Mouse (Mus musculus) limb, embryonic 15.5 days (tissue): ENCODE measurements around the gene Atp2c2. TPM values are rescaled to one million over a fixed set of nuclear protein-coding genes. Genes with fewer than 3 reads are reported as not detected.

Source experiments
- ATAC-seq: fragments of 200-750 bp; cut with Nextera tagmentation; 2 replicates; pipeline ENCODE4 v1.8.0; 2017; ENCODE audit warnings: low read depth, moderate TSS enrichment; ENCODE audit not compliant: insufficient number of reproducible peaks, low FRiP score, low TSS enrichment
- H3K27ac ChIP-seq: fragments of 300-500 bp; sonication (generic); 2 replicates; pipeline ENCODE4 v1.5.1; 2015; ENCODE audit warnings: moderate library complexity, mild to moderate bottlenecking, inconsistent platforms
- H3K27me3 ChIP-seq: fragments of 300-500 bp; sonication (generic); 2 replicates; pipeline ENCODE4 v1.6.1; 2015; ENCODE audit warnings: inconsistent platforms
- H3K36me3 ChIP-seq: fragments of 300-500 bp; sonication (generic); 2 replicates; pipeline ENCODE4 v1.6.1; 2015; ENCODE audit warnings: inconsistent platforms
- H3K4me1 ChIP-seq: fragments of 300-500 bp; sonication (generic); 2 replicates; pipeline ENCODE4 v1.6.1; 2015; ENCODE audit warnings: inconsistent platforms
- H3K4me2 ChIP-seq: fragments of 300-500 bp; sonication (generic); 2 replicates; pipeline ENCODE4 v1.6.1; 2015; ENCODE audit warnings: mild to moderate bottlenecking, inconsistent platforms
- H3K4me3 ChIP-seq: fragments of 300-500 bp; sonication (generic); 2 replicates; pipeline ENCODE4 v1.5.1; 2015; ENCODE audit warnings: mild to moderate bottlenecking, inconsistent platforms
- H3K9ac ChIP-seq: fragments of 300-500 bp; sonication (generic); 2 replicates; pipeline ENCODE4 v1.6.1; 2015; ENCODE audit warnings: inconsistent platforms
- H3K9me3 ChIP-seq: fragments of 300-500 bp; sonication (generic); 2 replicates; pipeline ENCODE4 v1.6.1; 2016; ENCODE audit warnings: inconsistent platforms
- WGBS: fragments of 180-500 bp; shearing (Covaris S2); methylation state at CpG from one replicate; pipeline ENCODE4 v1.1.7; 2015; 5-methylcytosine and 5-hydroxymethylcytosine counted together
- polyA plus RNA-seq: library from polyadenylated mRNA; unstranded; fragments of >200 nt; fragmentation: Nextera tagmentation; extraction: Ambion mirVana; gene quantifications from 2 replicates; pipeline ENCODE4 v1.2.1, GENCODE M21; 2015

Gene Atp2c2
- polyA plus RNA-seq, 1 experiment from 2014 or later: 5.8 TPM

DNA sequence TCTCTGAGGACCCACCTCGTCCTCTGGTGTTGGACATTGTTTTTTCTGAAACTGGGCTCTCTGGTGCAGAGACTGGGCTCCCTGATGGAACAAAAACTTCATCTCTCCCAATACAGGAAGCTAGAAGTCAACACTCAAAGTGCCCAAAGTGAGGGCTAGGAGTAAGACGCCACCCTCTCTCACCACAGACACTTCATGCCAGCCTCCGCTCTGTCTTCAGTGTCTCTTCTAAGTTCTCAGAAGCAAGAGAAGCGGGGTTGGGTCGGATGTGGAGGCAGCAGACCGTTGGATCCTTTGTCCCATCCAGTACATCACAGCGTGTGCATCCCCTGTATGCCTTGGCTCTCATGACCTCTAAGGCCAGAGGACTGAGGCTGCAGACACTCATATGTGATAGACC, 89.8 kb downstream of the Atp2c2 start:
- Histone ChIP-seq H3K4me1 (peaks cover 18% of the 10 kb centered on the region; the same call in 1 of the 2 replicates), H3K36me3 (no peaks in the 10 kb centered on the region), H3K9ac (no peak overlapping the region), H3K9me3 (no peaks in the 10 kb centered on the region), H3K27ac (no peak overlapping the region), H3K4me2 (no peak overlapping the region), H3K27me3 (no peaks in the 10 kb centered on the region), H3K4me3 (no peak overlapping the region)
- WGBS: 86% methylated on average over 7 of the region's 7 CpGs
- no peak for ATAC-seq

DNA sequence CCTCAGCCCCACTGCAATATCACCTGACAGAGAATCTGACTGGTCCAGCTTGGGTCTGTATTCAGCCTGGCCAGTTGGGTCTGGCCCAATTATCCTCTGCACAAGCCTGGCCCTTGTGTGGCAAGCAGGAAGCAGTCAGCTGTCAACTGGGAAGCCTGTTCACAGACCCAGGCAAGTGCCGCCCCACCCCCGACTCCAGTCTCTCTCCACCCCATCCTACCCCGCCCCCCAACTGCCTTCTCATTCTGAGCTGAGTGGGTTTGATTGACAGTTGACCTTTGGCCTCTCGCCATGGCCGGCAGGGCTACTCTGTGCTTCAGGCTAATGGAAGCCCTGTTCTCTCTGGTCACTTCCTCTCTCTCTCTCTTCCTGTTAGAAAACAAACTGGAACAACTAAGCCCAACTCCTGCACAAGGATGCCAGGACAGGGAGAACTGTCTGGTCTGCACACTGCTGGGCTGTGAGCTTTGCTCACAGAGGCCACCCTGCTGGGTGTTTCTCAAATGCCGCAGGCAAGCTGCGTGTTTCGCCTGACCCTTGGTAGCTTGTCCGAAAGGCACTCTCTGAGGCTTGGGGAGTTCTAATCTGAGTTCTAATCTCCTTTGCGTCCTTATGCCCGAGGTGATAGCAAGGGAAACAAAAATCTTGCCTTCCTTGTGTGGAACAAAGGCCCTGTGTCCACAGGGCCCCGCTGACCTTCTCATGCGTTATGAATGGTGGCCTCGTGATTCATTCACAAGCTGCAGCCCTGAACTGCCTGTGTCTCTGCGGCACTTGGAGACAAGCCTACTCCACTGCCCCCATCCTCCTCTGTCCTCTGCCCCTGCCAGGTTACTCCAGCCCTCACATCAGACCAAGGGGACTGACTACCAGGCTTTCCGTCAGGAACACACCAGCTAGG, 92.2 kb downstream of the Atp2c2 start:
- no peak for ATAC-seq
- Histone ChIP-seq H3K4me2 (no peak overlapping the region), H3K27me3 (no peaks in the 10 kb centered on the region), H3K4me3 (no peak overlapping the region), H3K9ac (no peak overlapping the region), H3K36me3 (no peaks in the 10 kb centered on the region), H3K27ac (no peak overlapping the region), H3K9me3 (no peaks in the 10 kb centered on the region), H3K4me1 (peaks cover 8% of the 10 kb centered on the region; the same call in 1 of the 2 replicates)
- 42% methylated on average over 16 of the region's 16 CpGs for WGBS

DNA sequence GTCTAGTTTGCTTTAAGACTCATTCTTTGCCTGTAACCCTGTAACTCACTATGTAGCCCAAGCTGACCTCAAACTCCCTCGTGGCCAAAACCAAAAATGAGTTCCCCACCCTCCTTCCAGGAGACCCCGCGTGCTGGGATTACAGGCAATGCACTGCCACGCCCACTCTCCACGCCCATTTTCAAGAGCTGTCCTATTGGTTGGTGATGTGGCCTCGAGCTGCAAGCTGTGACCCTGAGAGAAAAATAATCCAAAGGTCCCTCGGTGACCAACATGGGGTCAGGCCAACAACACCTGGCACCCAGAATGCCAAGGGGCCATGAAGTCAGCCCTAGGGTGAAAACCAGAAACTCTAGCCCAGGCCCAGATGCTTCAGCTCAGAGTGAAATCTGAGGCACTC, 94.9 kb downstream of the Atp2c2 start:
- Histone ChIP-seq H3K27ac (no peak overlapping the region), H3K36me3 (no peaks in the 10 kb centered on the region), H3K27me3 (no peaks in the 10 kb centered on the region), H3K4me1 (peaks cover 19% of the 10 kb centered on the region), H3K9me3 (no peaks in the 10 kb centered on the region), H3K9ac (no peak overlapping the region), H3K4me2 (no peak overlapping the region), H3K4me3 (no peak overlapping the region)
- 41% methylated on average over 7 of the region's 7 CpGs for WGBS
- ATAC-seq: no peak

DNA sequence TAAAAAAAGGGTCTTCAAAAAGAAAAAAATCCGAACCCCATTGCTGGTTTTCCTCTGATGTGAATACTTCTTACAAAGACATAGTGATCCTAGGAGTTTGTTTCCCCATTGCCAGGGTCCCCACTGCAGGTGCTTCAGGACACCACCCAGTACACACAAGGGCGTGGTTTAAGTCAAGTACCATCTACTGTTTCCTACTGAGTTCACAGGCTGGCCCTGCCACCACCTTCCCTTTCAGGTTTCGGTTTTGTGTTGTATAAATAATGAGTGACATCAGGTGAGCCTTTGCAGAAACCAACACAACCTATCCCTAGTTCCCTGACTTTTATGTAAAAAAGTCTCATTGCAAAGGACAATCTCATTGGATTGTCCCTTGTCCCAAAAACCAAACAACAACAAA, 95.8 kb downstream of the Atp2c2 start:
- Histone ChIP-seq H3K9ac (no peak overlapping the region), H3K9me3 (no peaks in the 10 kb centered on the region), H3K4me1 (peaks cover 19% of the 10 kb centered on the region), H3K36me3 (no peaks in the 10 kb centered on the region), H3K27me3 (no peaks in the 10 kb centered on the region), H3K4me3 (no peak overlapping the region), H3K4me2 (no peak overlapping the region), H3K27ac (no peak overlapping the region)
- 80% methylated on average over 3 of the region's 3 CpGs for WGBS
- ATAC-seq: no peak

DNA sequence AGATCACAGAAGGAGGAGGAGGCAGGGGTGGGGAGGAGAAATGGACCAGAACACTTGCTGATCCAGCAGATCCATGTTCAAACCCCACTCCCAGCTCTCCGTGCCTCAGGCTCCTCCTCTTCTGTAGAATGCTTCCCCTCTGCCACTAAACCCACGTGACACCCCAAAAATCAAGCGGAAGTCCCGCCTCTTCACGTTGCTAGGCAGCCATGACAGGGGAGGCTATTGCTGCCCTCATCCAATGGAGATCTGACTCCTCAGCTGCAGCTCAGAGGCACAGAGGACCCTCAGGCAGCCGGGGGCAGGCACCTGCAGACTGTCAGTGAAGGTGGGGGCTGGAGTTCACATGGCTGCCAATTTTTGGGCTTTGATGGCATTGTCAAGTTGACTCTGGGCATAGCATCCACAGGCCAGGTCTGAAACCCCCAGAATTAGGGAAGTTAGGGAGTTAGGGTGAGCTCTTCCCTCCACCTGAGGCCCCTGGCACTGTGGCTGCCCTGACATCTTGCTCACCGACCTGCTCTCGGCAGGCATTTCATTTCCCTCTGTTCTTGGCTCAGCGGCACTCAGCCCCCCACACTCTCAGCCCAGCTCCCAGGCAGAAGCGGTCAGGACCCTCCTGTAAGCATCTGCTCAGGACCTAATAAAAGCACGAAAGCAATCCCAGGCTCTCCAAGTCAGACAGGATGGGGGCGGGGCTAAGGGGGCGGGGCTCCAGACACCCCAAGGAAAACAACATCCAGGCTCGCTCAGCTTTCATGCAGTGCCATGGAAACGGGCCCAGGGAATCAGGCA, 98.6 kb downstream of the Atp2c2 start:
- peaks cover 11% of the 10 kb centered on the region for H3K4me1 ChIP-seq
- peak; percentile 71 for ATAC-seq
- no peaks in the 10 kb centered on the region for H3K36me3 ChIP-seq
- WGBS: 5% methylated on average over 15 of the region's 15 CpGs
- peak overlapping the region; percentile 77 for H3K27ac ChIP-seq
- H3K9ac ChIP-seq: no peak overlapping the region
- no peaks in the 10 kb centered on the region for H3K9me3 ChIP-seq
- H3K27me3 ChIP-seq: no peaks in the 10 kb centered on the region
- peak overlapping the region; percentile 16 for H3K4me3 ChIP-seq
- H3K4me2 ChIP-seq: peak overlapping the region; percentile 46

DNA sequence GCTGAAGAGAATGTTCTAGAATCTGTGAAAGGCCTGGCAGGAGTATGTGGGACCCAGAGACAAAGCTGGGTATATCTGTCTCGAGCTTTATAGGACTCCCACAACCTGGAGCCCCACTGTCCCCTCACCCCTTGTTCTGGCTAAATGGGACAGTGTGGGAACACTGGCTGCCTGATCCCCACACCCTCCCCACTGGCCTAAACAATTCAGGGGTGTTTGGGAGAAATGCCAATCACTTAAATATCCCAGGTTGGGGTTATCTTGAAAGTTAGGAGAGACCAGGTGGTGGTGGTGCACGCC, 99.1 kb downstream of the Atp2c2 start:
- H3K9me3 ChIP-seq: no peaks in the 10 kb centered on the region
- 55% methylated on average over 2 of the region's 2 CpGs for WGBS
- no peaks in the 10 kb centered on the region for H3K27me3 ChIP-seq
- no peak overlapping the region for H3K9ac ChIP-seq
- H3K4me3 ChIP-seq: no peak overlapping the region
- no peaks in the 10 kb centered on the region for H3K36me3 ChIP-seq
- H3K4me2 ChIP-seq: peak overlapping the region; percentile 46
- ATAC-seq: no peak
- H3K4me1 ChIP-seq: peaks cover 11% of the 10 kb centered on the region
- peak overlapping the region; percentile 77 for H3K27ac ChIP-seq

DNA sequence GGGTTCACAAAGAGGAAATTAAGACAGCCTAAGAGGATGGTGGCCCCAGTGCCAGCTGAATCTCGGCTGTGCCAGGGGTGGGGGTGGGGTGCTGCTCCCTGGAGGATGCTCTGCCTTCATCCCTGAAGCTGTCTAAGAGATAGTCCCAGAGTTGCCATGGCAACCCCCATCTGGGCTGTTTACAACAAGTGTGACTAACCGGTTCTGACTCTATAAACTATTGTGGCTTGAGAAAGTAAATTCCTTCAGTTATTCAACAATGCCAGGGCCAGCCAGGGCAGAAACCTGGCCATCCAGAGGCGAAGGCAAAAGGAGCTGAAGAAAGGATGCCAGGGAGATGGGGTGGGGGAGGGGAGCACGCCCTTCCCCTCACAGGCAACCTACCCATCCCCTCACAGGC, 101.4 kb downstream of the Atp2c2 start:
- 20% methylated on average over 4 of the region's 4 CpGs for WGBS
- Histone ChIP-seq H3K27ac (no peak overlapping the region), H3K27me3 (no peaks in the 10 kb centered on the region), H3K4me3 (no peak overlapping the region), H3K9ac (no peak overlapping the region), H3K36me3 (no peaks in the 10 kb centered on the region), H3K4me1 (peaks cover 11% of the 10 kb centered on the region), H3K9me3 (no peaks in the 10 kb centered on the region), H3K4me2 (no peak overlapping the region)
- no peak for ATAC-seq

DNA sequence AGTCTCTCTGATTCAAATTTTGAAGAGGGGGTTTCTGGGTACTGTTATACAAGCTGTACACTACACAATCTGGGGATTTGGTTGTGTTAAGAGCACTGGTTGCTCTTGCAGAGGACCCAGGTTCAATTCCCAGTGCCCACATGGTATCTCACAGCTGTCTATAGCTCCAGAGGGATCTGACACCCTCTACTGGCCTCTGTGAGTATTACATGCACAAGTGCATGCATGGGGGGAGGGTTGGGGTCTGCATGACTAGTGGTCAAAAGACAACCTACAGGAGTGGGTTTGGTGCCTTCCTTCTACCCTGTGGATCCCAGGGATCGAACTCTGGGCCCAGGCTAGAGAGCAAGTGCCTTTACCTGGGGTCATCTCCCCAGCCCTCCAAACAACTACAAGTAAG, 102.8 kb downstream of the Atp2c2 start:
- H3K4me1 ChIP-seq: peaks cover 17% of the 10 kb centered on the region
- no peak overlapping the region for H3K4me3 ChIP-seq
- H3K4me2 ChIP-seq: no peak overlapping the region
- no peak overlapping the region for H3K9ac ChIP-seq
- ATAC-seq: no peak
- WGBS: 92% methylated on average over 1 of the region's 1 CpGs
- no peaks in the 10 kb centered on the region for H3K36me3 ChIP-seq
- H3K9me3 ChIP-seq: no peaks in the 10 kb centered on the region
- H3K27me3 ChIP-seq: no peaks in the 10 kb centered on the region
- H3K27ac ChIP-seq: no peak overlapping the region

DNA sequence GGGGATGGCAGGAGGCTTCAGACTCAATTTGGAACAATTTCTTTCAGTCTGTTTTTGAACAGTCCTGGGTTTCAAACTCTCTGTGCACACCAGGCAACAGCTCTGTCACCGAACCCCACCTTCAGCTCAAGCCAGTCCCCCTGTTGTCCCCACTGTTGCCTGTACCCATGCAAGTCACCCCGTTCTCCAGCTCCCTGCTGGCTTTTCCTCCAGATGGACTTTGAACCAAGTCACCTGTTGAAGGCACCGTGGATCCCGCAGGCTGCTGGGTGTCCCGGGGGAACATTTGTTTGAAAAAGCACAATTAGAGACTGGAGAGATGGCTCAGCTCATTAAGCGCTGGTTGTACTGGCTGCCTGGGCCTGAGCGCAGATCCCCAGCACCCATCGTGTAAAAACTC, 105.5 kb downstream of the Atp2c2 start:
- peaks cover 6% of the 10 kb centered on the region; the same call in 1 of the 2 replicates for H3K4me1 ChIP-seq
- H3K27me3 ChIP-seq: no peaks in the 10 kb centered on the region
- ATAC-seq: no peak
- H3K36me3 ChIP-seq: peaks cover 8% of the 10 kb centered on the region; the same call in 1 of the 2 replicates
- no peak overlapping the region for H3K4me3 ChIP-seq
- H3K9me3 ChIP-seq: no peaks in the 10 kb centered on the region
- no peak overlapping the region for H3K9ac ChIP-seq
- no peak overlapping the region for H3K27ac ChIP-seq
- WGBS: 64% methylated on average over 8 of the region's 8 CpGs
- H3K4me2 ChIP-seq: no peak overlapping the region

DNA sequence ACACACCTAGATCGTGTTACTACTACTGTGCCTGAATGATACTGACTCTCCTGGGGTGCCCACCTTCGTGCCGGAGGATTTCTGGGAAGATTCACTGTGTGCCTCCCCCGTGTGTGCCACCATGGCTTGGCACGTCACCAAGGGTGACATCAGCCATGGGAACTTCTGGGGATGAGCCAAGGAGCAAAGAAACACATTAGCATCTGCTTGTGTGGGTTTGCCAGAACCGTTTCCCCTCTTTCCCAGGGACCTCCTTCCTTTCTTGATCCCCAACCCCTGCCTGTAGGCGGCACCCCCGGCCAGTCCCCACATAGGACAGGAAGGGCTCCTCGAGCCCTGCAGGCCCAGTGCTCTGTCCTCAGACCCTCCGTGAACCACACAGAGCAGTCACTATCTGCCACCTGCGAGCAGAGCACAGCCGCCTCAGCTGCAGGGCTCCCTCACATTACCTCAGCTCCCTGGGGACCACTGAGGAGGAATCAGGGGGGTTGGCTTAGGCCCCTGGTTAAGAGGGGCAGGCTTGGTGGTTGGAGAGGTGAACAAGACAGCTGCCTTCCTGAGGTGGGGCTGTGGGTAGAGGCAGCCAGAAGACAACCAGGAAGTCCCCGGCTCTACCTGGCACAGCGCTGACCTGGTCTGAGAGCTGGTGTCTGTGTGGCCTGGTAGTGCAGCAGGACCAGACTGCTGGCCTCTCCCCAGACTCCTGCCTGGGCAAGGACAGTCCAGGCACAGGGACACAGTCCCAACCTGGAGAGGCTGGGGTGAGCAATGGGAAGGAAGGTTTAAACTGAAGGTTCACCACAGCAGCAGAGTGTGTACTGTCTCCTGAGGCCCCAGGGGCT, 106.8 kb downstream of the Atp2c2 start:
- H3K36me3 ChIP-seq: peaks cover 8% of the 10 kb centered on the region; the same call in 1 of the 2 replicates
- H3K4me2 ChIP-seq: no peak overlapping the region
- WGBS: 61% methylated on average over 14 of the region's 14 CpGs
- H3K4me3 ChIP-seq: no peak overlapping the region
- ATAC-seq: no peak
- H3K4me1 ChIP-seq: peaks cover 6% of the 10 kb centered on the region; the same call in 1 of the 2 replicates
- no peaks in the 10 kb centered on the region for H3K27me3 ChIP-seq
- no peak overlapping the region for H3K27ac ChIP-seq
- H3K9me3 ChIP-seq: no peaks in the 10 kb centered on the region
- H3K9ac ChIP-seq: no peak overlapping the region
